Mouse (Mus musculus) kidney, postnatal 36 days (tissue): ENCODE measurements around the gene Myom1.

Experiments
- DNase-seq, 2 experiments: peaks; one replicate each; pipeline ENCODE4 v3.0.0; 2021 to 2022; ENCODE audit warnings: mixed read lengths in 2 of 2

Myom1 gene

GRCm38 (mm10) chr17:71062049-71062560 lies 59.7 kb downstream of the Myom1 start:
- DNase-seq: peak in 1 of 2 experiments; percentile 12

- DNase-seq: no peak
These were observed 60.6 kb downstream of the Myom1 start for GRCm38 (mm10) chr17:71062870-71063602.

GRCm38 (mm10) chr17:71064463-71065014 lies 62.1 kb downstream of the Myom1 start:
- peak in 1 of 2 experiments; percentile 33 for DNase-seq

GRCm38 (mm10) chr17:71065127-71065526 lies 62.7 kb downstream of the Myom1 start:
- DNase-seq: no peak

- DNase-seq: peak in 1 of 2 experiments; percentile 50
These were observed 66.7 kb downstream of the Myom1 start for GRCm38 (mm10) chr17:71069176-71069575.

GRCm38 (mm10) chr17:71071958-71072357 lies 69.5 kb downstream of the Myom1 start:
- DNase-seq: no peak

- DNase-seq: no peak
These were observed 72.0 kb downstream of the Myom1 start for GRCm38 (mm10) chr17:71074386-71074785.

- no peak for DNase-seq
These were observed 79.6 kb downstream of the Myom1 start for GRCm38 (mm10) chr17:71081986-71082385.

- DNase-seq: peak in 1 of 2 experiments; percentile 37
These were observed 84.5 kb downstream of the Myom1 start for GRCm38 (mm10) chr17:71086969-71087368.

GRCm38 (mm10) chr17:71087396-71088153 lies 85.1 kb downstream of the Myom1 start:
- DNase-seq: peak; percentile 48 to 49

- DNase-seq: no peak
These were observed 85.7 kb downstream of the Myom1 start for GRCm38 (mm10) chr17:71088154-71088521.

- DNase-seq: no peak
These were observed 86.6 kb downstream of the Myom1 start for GRCm38 (mm10) chr17:71088991-71089434.

GRCm38 (mm10) chr17:71089781-71090480 lies 87.5 kb downstream of the Myom1 start:
- peak; percentile 86 to 90 for DNase-seq

GRCm38 (mm10) chr17:71091024-71091423 lies 88.6 kb downstream of the Myom1 start:
- no peak for DNase-seq

GRCm38 (mm10) chr17:71092341-71092740 lies 89.9 kb downstream of the Myom1 start:
- DNase-seq: peak in 1 of 2 experiments; percentile 22

GRCm38 (mm10) chr17:71093793-71094192 lies 91.4 kb downstream of the Myom1 start:
- DNase-seq: peak in 1 of 2 experiments; percentile 20

GRCm38 (mm10) chr17:71094438-71094837 lies 92.0 kb downstream of the Myom1 start:
- peak; percentile 57 to 84 for DNase-seq

- peak in 1 of 2 experiments; percentile 19 for DNase-seq
These were observed 94.2 kb downstream of the Myom1 start for GRCm38 (mm10) chr17:71096557-71097208.

- DNase-seq: peak; percentile 82 to 93
These were observed 94.8 kb downstream of the Myom1 start for GRCm38 (mm10) chr17:71097209-71097597.

- DNase-seq: peak; percentile 47 to 59
These were observed 96.2 kb downstream of the Myom1 start for GRCm38 (mm10) chr17:71098606-71099005.

GRCm38 (mm10) chr17:71102571-71103551 lies 100.4 kb downstream of the Myom1 start:
- DNase-seq: peak in 1 of 2 experiments; percentile 56
